Mouse (Mus musculus) CD8-positive naive resting alpha-beta T cell, adult 2 months (primary cell): ENCODE results near the gene Hmcn1.

Experiments used
- DNase-seq, 2 experiments: peaks; one replicate each; pipeline ENCODE4 v3.0.0; 2022; ENCODE audit warnings: low read depth in 2 of 2, low spot score in 2 of 2

The Hmcn1 gene

GRCm38 (mm10) chr1:150993162-150994064 lies at the start of gene Hmcn1:
TSS of gene Hmcn1 (minus strand) at chr1:150993435.
- DNase-seq = peak; percentile 40 to 47

DNA sequence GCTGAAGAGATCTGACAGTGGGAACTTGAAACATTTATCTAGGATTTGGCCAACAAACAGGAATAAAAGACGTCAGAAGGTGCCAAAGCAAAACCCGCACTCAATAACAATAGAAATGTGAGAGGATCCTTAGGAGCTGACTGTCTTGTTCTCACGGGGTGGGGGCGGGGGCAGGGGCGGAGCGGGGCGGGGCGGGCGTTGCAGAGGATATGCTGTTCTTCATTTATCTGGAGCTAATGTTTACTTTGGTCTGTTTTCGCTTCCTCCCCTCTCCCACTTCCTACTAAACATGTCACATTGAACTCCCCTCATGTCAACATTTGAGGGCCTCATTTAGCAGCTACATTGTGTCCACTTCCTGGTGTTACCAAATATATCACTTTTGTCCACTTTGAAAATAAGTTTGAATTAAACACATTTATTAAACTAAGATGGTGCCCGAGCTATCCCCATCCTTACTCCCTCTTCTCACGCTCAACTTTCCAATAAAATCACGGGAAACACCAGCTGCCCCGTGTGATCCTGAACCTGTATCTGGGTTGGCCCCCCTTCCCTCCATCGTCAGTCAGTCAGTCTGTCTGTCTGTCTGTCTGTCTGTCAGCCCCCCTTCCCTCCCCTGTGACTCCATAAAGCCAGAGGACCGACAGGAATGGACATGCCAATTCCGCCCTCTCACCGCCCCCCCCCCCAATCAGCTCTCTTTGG lies 47.9 kb upstream of the Hmcn1 start:
- DNase-seq = no peak

GRCm38 (mm10) chr1:151040290-151040689 lies 47.1 kb upstream of the Hmcn1 start:
- no peak for DNase-seq

GRCm38 (mm10) chr1:151039189-151039588 lies 46.0 kb upstream of the Hmcn1 start:
- no peak for DNase-seq

- DNase-seq = no peak
Measured at GRCm38 (mm10) chr1:151038566-151038965, 45.3 kb upstream of the Hmcn1 start.

- DNase-seq = no peak
Measured at GRCm38 (mm10) chr1:151036405-151036985, 43.3 kb upstream of the Hmcn1 start.

DNA sequence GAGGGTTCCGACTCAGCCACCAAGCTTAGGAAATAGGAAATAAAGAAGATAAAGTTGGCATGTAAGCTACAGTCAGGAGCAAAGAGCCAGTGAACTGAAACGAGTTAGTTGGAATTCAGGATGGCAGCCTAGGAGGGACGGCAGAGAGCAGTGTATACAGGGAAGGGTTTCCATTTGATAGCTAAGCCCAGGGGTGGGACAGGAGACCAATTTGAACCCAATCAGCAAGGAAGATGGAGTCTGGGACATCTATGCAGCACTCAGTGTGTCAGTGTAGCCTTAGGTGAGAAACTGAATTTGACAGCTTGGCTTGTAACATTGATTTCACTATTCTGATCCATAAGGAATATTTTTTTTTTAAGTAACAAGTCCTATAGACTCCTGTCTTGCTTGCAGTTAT lies 42.5 kb upstream of the Hmcn1 start:
- no peak for DNase-seq

- peak; percentile 48 to 61 for DNase-seq
Measured at GRCm38 (mm10) chr1:151034993-151035592, 41.9 kb upstream of the Hmcn1 start.

- no peak for DNase-seq
Measured at GRCm38 (mm10) chr1:151033291-151033690, 40.1 kb upstream of the Hmcn1 start.

DNA sequence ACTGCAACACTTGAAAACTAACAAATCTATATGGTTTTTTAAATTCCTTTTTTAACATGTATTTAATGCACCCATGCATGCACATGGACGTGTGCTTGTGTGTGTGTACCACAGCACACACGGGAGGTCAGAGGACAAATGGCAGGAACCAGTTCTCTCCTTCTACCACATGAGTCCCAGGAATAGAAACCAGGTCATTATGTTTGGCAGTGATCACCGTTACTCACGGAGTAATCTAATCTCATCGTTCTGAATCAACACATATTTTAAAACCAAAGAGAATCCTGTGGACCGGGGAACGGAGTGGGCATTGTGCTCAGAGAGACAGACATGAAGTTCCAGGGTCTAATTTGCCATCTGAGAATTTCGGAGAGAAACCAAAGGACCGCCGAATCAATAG lies 38.3 kb upstream of the Hmcn1 start:
- DNase-seq = no peak

DNA sequence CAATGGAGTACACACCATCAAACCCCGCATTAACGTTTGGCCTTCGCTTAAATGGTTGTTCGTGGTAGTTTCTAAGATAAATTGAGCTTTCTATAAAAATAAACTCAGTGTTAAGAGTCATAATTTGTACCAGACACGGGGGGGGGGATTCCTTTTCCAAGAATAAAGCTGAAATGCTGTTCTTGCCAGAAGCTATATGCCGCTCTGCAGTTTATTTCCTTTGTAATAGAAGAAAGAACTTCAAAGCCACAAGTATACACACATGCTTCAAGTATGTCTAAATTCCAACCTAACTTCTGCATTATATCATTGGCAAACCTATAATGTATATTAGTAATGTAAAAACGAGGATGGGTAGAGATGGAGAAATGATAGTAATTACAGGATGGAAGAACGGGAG lies 37.9 kb upstream of the Hmcn1 start:
- no peak for DNase-seq

GRCm38 (mm10) chr1:151025049-151025773 lies 32.0 kb upstream of the Hmcn1 start:
- DNase-seq = peak; percentile 62 to 65

DNA sequence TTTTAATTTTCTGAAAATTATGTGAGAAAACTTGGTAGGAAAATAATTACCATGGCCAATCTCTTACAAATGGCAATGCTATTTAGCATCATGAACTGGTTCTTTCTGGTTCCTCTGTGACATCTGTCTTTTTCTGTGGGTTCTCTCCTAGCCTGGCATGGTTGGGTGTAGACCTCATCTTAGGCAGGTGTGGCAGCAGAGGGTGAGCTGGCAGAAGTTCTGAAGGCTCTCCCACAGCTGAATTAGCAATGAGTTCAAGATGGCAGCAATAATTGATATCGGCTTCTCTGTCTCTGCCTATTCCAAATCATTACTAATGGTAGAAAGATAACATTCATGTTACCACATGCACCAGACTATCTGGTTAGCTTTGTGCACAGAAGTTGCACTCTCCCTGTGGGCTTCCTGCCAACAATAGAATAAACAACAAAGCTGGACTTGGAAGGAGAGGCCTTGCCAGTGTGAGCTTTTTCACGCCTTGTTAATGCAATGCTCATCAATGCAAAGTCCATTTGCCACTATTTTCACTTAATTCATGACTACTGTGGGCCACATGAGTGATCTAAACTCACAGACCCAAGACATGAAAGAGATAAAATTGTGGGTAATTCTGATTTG lies 26.1 kb upstream of the Hmcn1 start:
- DNase-seq = no peak

GRCm38 (mm10) chr1:151011056-151011455 lies 17.8 kb upstream of the Hmcn1 start:
- peak; percentile 64 to 69 for DNase-seq

GRCm38 (mm10) chr1:151009115-151009797 lies 16.0 kb upstream of the Hmcn1 start:
- peak; percentile 68 to 75 for DNase-seq

- DNase-seq = no peak
Measured at GRCm38 (mm10) chr1:151007747-151008146, 14.5 kb upstream of the Hmcn1 start.

- no peak for DNase-seq
Measured at GRCm38 (mm10) chr1:151004007-151004406, 10.8 kb upstream of the Hmcn1 start.

- peak; percentile 27 to 46 for DNase-seq
Measured at GRCm38 (mm10) chr1:151001868-151002428, 8.7 kb upstream of the Hmcn1 start.

DNA sequence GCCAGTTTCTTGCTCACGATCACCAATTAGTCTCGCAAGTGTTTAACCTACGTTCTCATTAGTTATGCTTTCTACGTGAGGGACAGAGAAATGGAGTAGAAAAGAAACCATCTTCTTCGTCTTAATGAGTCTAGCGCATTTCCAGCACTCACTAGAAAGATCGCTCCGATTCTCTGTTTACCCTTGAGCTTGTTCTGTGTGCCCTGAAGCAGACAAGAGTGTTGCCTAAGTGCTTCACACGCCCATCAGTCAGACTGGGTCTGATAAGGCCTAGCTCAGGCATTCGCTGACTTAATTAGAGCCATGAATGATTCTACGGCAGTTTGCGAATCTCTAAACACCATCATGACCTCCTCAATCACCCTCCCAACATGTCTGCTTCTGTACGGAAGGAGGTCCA lies 7.5 kb upstream of the Hmcn1 start:
- no peak for DNase-seq
